Mouse (Mus musculus) liver, postnatal 0 days (tissue): ENCODE data around the gene Syncrip.

Experiments
- CTCF ChIP-seq: sonication (generic); IDR thresholded peaks from 2 replicates; pipeline ENCODE4 v1.5.1; 2016; ENCODE audit warnings: antibody characterized with exemption, low read depth
- EP300 ChIP-seq: IDR thresholded peaks from 2 replicates; pipeline ENCODE4 v1.6.1; 2016; ENCODE audit warnings: antibody characterized with exemption, low read depth, mild to moderate bottlenecking

DNA sequence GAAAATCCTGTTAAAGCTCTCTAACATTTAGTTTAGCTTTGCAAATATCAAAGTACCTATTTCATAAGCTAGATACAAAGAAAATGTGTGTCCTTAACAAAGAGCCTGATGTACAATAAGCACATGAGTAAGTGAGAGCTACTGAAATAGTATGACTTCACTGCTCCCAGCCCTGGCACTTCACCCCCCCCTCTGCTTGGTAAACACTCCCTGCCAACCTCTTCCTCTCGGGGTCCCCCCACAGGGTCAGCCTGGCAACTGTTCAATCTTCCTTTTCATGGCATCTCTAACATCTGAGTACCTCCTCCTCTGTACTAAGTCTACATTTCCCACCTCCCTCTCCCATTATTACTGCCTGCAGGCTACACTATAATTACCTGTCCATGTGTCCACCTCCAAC is 65.6 kb downstream of the Syncrip start:
- no peak for TF ChIP-seq EP300
- TF ChIP-seq CTCF: no peak
